Mouse (Mus musculus): ENCODE results near the gene Cyfip2.

The Cyfip2 gene

DNA sequence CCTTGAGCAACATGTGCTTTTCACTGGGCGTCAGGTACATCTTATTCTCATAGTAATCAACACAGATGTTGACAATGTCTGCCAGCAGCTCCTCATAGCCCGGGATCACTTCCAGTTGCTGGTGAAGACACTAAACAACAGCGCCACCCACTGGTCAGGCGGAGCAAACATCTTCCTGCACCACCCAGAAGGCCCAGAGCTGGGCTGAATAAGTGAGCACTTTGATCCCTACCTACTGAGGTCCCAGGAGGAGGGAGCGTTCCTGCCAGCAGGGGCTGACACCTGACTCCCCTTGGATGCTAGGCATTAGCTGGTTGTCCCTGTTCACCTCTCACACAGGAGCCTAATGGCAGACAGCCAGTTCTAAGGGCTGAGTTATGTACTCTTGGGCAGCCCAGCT, 35.9 kb downstream of the Cyfip2 start:
- no peak for DNase-seq (ENCODE audit: low spot score)

- DNase-seq (ENCODE audit: low spot score): no peak
Observed at GRCm38 (mm10) chr11:46276168-46276567, 36.5 kb downstream of the Cyfip2 start.

DNA sequence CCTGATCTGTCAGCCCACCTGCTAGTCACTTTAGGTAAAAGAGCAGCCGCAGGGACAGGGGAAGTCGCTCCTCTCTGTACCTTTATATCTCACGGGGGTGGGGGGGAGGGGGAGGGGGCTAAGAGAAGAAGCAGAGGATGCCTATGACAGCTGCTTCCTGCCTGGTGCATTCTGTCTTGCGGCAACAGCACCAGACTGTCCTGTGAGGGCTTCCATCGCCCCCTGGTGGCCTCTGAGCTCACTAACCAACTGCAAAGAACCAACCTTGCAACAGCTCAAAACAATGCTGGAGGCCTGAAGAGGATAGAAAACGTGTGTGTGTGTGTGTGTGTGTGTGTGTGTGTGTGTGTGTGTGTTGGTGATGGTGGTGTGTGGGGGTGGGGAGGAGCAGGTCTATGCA, 37.4 kb downstream of the Cyfip2 start:
- DNase-seq (ENCODE audit: low spot score): no peak

- DNase-seq (ENCODE audit: low spot score): no peak
Observed at GRCm38 (mm10) chr11:46273969-46274368, 38.7 kb downstream of the Cyfip2 start.

DNA sequence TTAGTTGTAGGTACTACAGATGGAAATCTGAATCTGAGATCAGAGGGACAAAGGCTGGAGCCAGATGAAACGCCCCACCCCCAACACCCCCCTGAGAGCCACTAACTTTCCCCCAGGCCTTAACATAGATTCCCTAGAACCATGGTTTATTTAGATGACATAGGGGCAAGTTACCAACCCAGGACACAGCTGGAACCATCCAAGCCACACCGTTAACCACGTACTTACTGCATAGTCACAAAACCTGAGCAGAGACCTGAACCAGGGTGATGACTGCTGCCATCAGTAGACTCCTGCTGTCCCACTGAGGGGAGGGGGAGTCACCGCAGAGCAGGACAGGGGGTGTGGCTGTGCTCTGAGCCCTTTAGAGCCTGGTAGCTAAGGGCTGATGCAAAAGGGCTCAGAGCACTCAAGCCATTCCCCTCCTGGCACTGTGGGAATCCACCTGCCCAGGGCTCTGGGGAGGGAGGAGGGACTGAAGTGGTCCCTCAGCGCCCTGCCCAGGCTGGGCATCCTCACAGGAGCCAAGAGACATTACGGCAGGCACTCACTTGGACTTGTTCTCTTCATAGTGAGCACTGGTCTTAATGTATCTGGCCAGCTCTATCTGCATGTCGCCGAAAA, 40.5 kb downstream of the Cyfip2 start:
- no peak for DNase-seq (ENCODE audit: low spot score)

GRCm38 (mm10) chr11:46269893-46270292, 42.8 kb downstream of the Cyfip2 start:
- no peak for DNase-seq (ENCODE audit: low spot score)

DNA sequence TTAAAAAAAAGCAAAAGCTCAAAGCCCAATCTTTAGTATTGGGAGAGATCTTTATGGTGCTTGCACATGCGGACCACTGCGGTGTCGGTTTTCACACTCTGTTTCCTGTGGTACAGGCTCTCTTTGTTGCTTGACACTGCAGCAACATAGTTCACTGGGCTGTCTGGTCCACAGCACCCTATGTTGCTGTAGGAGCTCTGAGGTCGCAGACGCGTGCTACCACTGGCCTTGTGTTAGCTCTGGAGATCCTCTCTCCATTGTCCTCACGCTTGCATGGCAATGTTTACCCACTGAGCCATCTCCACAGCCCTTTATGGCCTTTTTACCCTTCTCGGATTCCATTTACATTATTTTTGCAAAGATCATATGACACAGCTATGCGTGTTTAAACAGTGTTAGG, 43.3 kb downstream of the Cyfip2 start:
- no peak for DNase-seq (ENCODE audit: low spot score)

- DNase-seq (ENCODE audit: low spot score): no peak
Observed at GRCm38 (mm10) chr11:46268991-46269390, 43.7 kb downstream of the Cyfip2 start.

GRCm38 (mm10) chr11:46265031-46265786, 47.5 kb downstream of the Cyfip2 start:
- DNase-seq (ENCODE audit: low spot score): no peak

GRCm38 (mm10) chr11:46264584-46264983, 48.1 kb downstream of the Cyfip2 start:
- DNase-seq (ENCODE audit: low spot score): no peak

GRCm38 (mm10) chr11:46263291-46263690, 49.4 kb downstream of the Cyfip2 start:
- no peak for DNase-seq (ENCODE audit: low spot score)

- no peak for DNase-seq (ENCODE audit: low spot score)
Observed at GRCm38 (mm10) chr11:46262854-46263253, 49.8 kb downstream of the Cyfip2 start.

GRCm38 (mm10) chr11:46258749-46259148, 53.9 kb downstream of the Cyfip2 start:
- DNase-seq (ENCODE audit: low spot score): no peak

DNA sequence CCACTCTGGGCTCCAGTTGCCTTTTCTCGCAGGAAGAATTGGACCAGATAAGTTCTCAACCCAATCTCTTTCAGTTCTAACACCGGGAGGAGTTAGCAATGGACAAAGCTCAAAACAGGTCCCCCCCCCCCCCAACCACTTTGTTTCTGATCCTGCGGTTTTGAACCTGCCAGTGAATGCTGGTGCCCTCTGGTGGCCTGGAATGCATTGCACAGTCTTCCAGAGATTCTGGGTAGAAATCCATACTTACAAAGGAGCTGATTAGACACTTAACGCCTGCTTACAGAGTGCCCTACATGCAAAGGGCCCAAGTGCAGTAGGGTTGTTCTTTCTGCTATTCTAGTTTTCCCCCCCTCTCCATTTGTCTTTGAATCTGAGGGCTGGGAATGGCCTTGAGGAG, 54.5 kb downstream of the Cyfip2 start:
- DNase-seq (ENCODE audit: low spot score): no peak

DNA sequence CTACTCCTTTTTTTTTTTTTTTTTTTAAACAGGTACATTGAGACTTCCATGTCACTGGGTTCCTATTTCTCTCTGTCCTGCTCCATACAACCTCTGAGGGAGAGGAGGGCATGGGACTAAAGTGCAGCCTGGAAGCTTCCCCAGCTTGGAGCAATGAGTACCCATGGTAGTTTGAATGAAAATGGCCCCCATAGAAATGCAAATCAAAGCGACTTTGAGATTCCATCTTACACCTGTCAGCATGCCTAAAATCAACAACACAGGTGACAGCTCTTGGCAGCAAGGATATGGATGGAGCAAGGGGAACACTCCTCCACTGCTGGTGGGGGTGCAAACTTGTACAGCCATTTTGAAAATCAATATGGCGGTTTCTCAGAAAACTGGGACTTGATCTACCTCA, 57.4 kb downstream of the Cyfip2 start:
- DNase-seq (ENCODE audit: low spot score): no peak

DNA sequence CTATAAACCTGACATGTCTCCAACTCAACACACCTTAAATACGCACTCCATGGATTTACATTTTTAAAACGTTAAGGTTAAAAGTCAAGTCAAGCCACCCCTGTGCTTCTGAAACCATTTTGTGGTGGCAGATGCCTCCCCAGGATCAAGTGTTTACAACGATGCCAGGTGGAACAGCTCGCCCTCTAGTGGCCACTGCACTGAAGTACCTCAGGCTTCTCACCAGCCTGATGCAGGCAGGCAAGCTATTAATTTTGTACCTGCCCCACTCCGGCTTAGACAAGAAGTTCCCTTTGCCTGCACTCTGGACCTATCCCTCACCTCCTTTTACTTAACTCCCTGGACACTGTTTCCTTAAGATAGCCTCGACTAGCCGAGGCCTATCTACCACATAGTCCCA, 60.7 kb downstream of the Cyfip2 start:
- DNase-seq (ENCODE audit: low spot score): no peak

DNA sequence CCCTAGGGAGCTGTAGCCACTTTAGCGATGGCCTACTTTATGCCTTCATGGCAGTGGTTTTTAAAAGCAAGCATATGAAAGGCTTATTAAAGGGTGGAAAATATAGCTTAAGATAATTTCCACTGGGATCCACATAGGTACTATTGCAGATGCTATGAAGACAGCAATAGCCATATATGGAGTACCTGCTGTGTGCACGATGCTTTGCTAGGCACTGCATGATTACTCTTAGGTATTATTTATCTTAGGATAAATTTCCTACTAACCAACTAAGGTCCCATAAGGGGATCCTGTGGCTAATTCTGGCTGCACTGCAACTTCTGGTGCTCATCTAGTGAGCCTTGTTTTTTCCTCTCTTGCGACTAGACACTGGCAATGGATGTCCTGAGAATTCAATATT, 64.3 kb downstream of the Cyfip2 start:
- no peak for DNase-seq (ENCODE audit: low spot score)

GRCm38 (mm10) chr11:46246393-46246792, 66.3 kb downstream of the Cyfip2 start:
- DNase-seq (ENCODE audit: low spot score): no peak

DNA sequence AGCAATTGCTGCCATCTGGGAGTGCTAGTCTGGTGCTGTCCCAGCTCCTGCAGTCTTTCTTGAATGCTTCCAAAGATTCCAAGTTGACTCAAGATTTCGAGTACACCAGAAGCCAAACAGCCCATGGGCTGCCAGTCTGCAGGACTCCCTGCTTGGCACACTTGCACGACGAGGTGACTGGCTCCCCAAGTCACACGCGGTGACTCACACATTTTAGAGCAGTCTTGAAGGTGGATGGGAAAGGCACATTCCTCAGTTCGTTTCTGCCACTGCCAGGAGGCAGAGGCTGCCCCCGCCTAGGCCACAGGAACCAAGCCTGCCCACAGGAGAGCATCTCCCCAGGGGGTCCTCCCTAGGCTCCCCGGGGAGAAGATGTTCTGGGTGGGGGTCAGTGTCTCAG, 66.7 kb downstream of the Cyfip2 start:
- DNase-seq (ENCODE audit: low spot score): no peak

DNA sequence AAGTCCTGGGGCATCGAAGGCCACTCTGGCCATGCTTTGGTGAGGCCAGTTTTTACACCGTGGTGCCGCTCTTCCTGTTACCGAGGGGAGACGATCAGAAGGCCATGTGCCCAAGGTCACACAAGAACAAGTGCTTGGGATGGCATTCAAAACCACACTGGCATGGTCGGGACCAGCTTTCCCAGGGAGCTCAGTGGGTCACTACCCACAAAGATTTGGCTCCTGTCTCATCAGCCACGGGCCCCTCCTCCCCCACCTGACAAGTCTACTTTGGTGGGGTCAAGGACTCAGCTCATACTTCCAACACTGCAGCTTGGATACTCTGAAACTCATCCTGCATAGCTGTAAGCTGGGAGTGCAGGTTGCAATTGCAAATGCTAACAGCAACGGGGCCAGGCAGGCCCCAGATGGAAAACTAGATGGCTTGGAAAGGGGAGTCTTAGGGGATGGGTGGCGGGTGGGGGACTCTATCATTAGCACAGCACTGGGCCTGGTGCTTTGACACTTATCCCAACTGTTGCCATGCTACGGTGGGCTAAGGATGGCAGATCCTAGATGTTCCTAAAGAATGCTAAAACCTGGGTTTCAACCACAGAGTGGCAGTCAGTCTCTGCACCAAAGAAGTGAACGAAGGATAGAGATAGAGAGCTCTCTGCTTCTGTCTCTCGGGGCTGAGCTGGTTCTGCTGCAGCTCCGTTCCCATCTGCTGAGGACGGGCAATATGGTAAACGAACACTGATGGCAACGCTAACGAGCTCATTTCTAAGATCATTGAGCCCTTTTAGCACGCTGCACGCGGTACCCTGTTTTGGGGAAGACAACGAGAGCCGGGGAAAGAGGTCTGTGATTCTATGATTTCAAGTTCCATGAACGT, 67.7 kb downstream of the Cyfip2 start:
- no peak for DNase-seq (ENCODE audit: low spot score)

DNA sequence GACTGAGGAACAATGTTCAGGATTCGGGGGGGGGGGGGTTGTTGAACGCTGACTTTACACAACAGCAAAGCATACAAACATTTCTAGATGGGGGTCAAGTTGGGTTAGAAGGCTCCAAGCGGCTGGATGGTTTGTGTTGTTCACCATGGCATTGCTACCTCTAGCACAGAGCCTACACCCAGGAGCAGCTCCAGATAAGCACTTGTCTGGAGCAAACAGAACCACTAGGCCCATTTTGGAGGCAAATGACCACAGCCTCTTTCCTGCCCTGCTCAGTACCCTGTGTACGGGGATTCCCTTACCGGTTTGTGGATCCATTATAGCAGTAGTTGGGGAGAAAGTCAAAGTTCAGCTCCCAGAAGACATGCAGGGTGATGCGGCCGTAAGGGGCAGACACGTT, 70.7 kb downstream of the Cyfip2 start:
- no peak for DNase-seq (ENCODE audit: low spot score)

- DNase-seq (ENCODE audit: low spot score): no peak
Observed at GRCm38 (mm10) chr11:46241150-46241673, 71.4 kb downstream of the Cyfip2 start.

GRCm38 (mm10) chr11:46236976-46237375, 75.7 kb downstream of the Cyfip2 start:
- DNase-seq (ENCODE audit: low spot score): no peak
